Comparison of ENCODE assay signal across 15 mouse cellular contexts in genomic region chr2:113518001-113518400, GRCm38 (mm10).
A peak's percentile ranks its signal among the peaks of the same experiment; 100 is the strongest.
DNase-seq lines count a peak whose midpoint lies in the region.
"Had no signal": no experiment of that assay in that cellular context is flagged by ENCODE, and none has a peak within 500 bp of the region (broad histone marks: within the 10 kb centered on the region; RNA-seq: fewer than 3 reads in every experiment).

No protein-coding gene starts in this region.

- DNase-seq in adrenal gland, adult 2 months, result peak; percentile 66
- DNase-seq in adrenal gland, postnatal 4 days (ENCODE audit: low spot score in 2 of 2), result no peak
- DNase-seq in adrenal gland, postnatal 36 days, result peak; percentile 36 to 43
- no peak for DNase-seq in adrenal gland, postnatal 14 days
- DNase-seq in gastrocnemius, adult 18-20 months (ENCODE audit: low spot score), result peak; percentile 6
- DNase-seq in gastrocnemius, postnatal 25 days, result no peak
- peak; percentile 7 for DNase-seq in skeletal muscle tissue, adult 2 months (ENCODE audit: low read depth, low spot score)
- DNase-seq in ovary, postnatal 14 days (ENCODE audit: low spot score), result no peak
- DNase-seq: adrenal gland, postnatal 25 days; cerebellum, adult 11-12 months; cerebellum, adult 2 months; cerebellum, adult 9-10 months; cerebellum, postnatal 10 days; cerebellum, postnatal 36 days; embryo, embryonic 11 days had no signal

Comparison
In these comparisons a context has a peak if more than half of its experiments do, and no peak if none do; other contexts are left out.
1. DNase-seq: peak in adrenal gland, adult 2 months (single experiment), adrenal gland, postnatal 36 days (2 of 2), gastrocnemius, adult 18-20 months (single experiment) and skeletal muscle tissue, adult 2 months (single experiment); none in adrenal gland, postnatal 4 days (0 of 2), adrenal gland, postnatal 14 days (single experiment), gastrocnemius, postnatal 25 days (single experiment) and ovary, postnatal 14 days (single experiment).